Mouse (Mus musculus): ENCODE results near the gene AU021092.
"Not testable (repeated sequence)": the region's sequence is repeated elsewhere in the genome, so short reads cannot be mapped to it uniquely, and the experiment has no call there.

AU021092 gene

GRCm38 (mm10) chr16:5222140-5222539, at the start of gene AU021092:
Gene AU021092 (minus strand): TSS chr16:5222299.
- in situ Hi-C loops (cut with MboI, MseI) = no loop called here

- in situ Hi-C loops (cut with MboI, MseI) = no loop called here
Measured at GRCm38 (mm10) chr16:5271411-5272035, 49.4 kb upstream of the AU021092 start.

GRCm38 (mm10) chr16:5263926-5264325, 41.8 kb upstream of the AU021092 start:
- in situ Hi-C loops (cut with MboI, MseI) = no loop called here

- in situ Hi-C loops (cut with MboI, MseI) = no loop called here
Measured at GRCm38 (mm10) chr16:5263156-5263555, 41.1 kb upstream of the AU021092 start.

- in situ Hi-C loops (cut with MboI, MseI) = no loop called here
Measured at GRCm38 (mm10) chr16:5255779-5256496, 33.8 kb upstream of the AU021092 start, which contains the start of gene Eef2kmt. Gene Eef2kmt (minus strand): TSS chr16:5255983.

GRCm38 (mm10) chr16:5255081-5255740, 33.1 kb upstream of the AU021092 start:
- in situ Hi-C loops (cut with MboI, MseI) = no loop called here

GRCm38 (mm10) chr16:5254346-5255025, 32.4 kb upstream of the AU021092 start:
- in situ Hi-C loops (cut with MboI, MseI) = no loop called here

- in situ Hi-C loops (cut with MboI, MseI) = no loop called here
Measured at GRCm38 (mm10) chr16:5252260-5252659, 30.2 kb upstream of the AU021092 start.

- in situ Hi-C loops (cut with MboI, MseI) = no loop called here
Measured at GRCm38 (mm10) chr16:5250891-5251290, 28.8 kb upstream of the AU021092 start.

GRCm38 (mm10) chr16:5244411-5244810, 22.3 kb upstream of the AU021092 start:
- in situ Hi-C loops (cut with MboI, MseI) = no loop called here

- in situ Hi-C loops (cut with MboI, MseI) = no loop called here
Measured at GRCm38 (mm10) chr16:5242882-5243281, 20.8 kb upstream of the AU021092 start.

GRCm38 (mm10) chr16:5242355-5242754, 20.3 kb upstream of the AU021092 start:
- in situ Hi-C loops (cut with MboI, MseI) = no loop called here

- in situ Hi-C loops (cut with MboI, MseI) = no loop called here
Measured at GRCm38 (mm10) chr16:5233418-5234313, 11.6 kb upstream of the AU021092 start, which contains the start of gene Alg1. Gene Alg1 (plus strand): TSS chr16:5233621.

- in situ Hi-C loops (cut with MboI, MseI) = no loop called here
Measured at GRCm38 (mm10) chr16:5232982-5233381, 10.9 kb upstream of the AU021092 start.

GRCm38 (mm10) chr16:5228103-5228502, 6.0 kb upstream of the AU021092 start:
- in situ Hi-C loops (cut with MboI, MseI) = not testable (repeated sequence)

GRCm38 (mm10) chr16:5227501-5227900, 5.4 kb upstream of the AU021092 start:
- in situ Hi-C loops (cut with MboI, MseI) = not testable (repeated sequence)

- in situ Hi-C loops (cut with MboI, MseI) = not testable (repeated sequence)
Measured at GRCm38 (mm10) chr16:5226534-5226933, 4.4 kb upstream of the AU021092 start.

GRCm38 (mm10) chr16:5221403-5221802, 696 bp downstream of the AU021092 start:
- in situ Hi-C loops (cut with MboI, MseI) = no loop called here

GRCm38 (mm10) chr16:5217341-5218133, 4.6 kb downstream of the AU021092 start:
- in situ Hi-C loops (cut with MboI, MseI) = no loop called here

- in situ Hi-C loops (cut with MboI, MseI) = no loop called here
Measured at GRCm38 (mm10) chr16:5216686-5217085, 5.4 kb downstream of the AU021092 start.

Measured in T-helper 2 cell (primary cell).